Mouse (Mus musculus) G1E (cell line): ENCODE data around the gene Trib2. TPM values are rescaled to one million over a fixed set of nuclear protein-coding genes. Genes with fewer than 3 reads are reported as not detected.

Experiments used
- ATAC-seq: 2 replicates; pipeline ENCODE4 v1.8.0; 2016; ENCODE audit warnings: mild to moderate bottlenecking; ENCODE audit not compliant: insufficient number of reproducible peaks, poor library complexity, low FRiP score, severe bottlenecking; ENCODE audit errors: extremely low read depth
- DNase-seq: peaks from one replicate; pipeline ENCODE4 v3.0.0; 2012; ENCODE audit warnings: low spot score
- H3K27me3 ChIP-seq: 2 replicates; pipeline ENCODE4 v1.6.1; 2012; ENCODE audit warnings: mild to moderate bottlenecking, low read length, inconsistent platforms; ENCODE audit not compliant: insufficient read depth
- H3K36me3 ChIP-seq: replicated peaks from 2 replicates; pipeline ENCODE3; 2012; ENCODE audit warnings: mild to moderate bottlenecking, inconsistent platforms
- H3K4me1 ChIP-seq: 2 replicates; pipeline ENCODE4 v1.6.1; 2012; ENCODE audit warnings: low read depth, low read length, inconsistent platforms, mixed read lengths; ENCODE audit not compliant: insufficient read depth
- H3K4me3 ChIP-seq: 2 replicates; pipeline ENCODE4 v1.5.1; 2012; ENCODE audit warnings: low read depth, mild to moderate bottlenecking, inconsistent platforms, low read length, moderate library complexity, mixed read lengths
- H3K9me3 ChIP-seq: replicated peaks from 2 replicates; pipeline ENCODE4 v1.6.1; 2012; ENCODE audit warnings: inconsistent platforms
- CTCF ChIP-seq: IDR thresholded peaks from 2 replicates; pipeline ENCODE4 v1.5.1; 2012; ENCODE audit warnings: low read depth, low read length, inconsistent platforms, mixed read lengths
- GATA1 ChIP-seq: IDR thresholded peaks from 2 replicates; pipeline ENCODE4 v1.6.1; 2012; ENCODE audit warnings: borderline replicate concordance, low read length, inconsistent platforms, mixed read lengths
- GATA2 ChIP-seq: IDR thresholded peaks from 2 replicates; pipeline ENCODE4 v1.6.1; 2012; ENCODE audit warnings: low read depth, low read length, inconsistent platforms, borderline replicate concordance
- POLR2AphosphoS5 ChIP-seq: IDR thresholded peaks from 2 replicates; pipeline ENCODE4 v1.6.1; 2012; ENCODE audit warnings: low read depth, low read length, inconsistent platforms; ENCODE audit not compliant: insufficient replicate concordance
- TAL1 ChIP-seq: conservative IDR thresholded peaks from 2 replicates; pipeline ENCODE4 v1.6.1; 2012; ENCODE audit warnings: low read depth, low read length, inconsistent platforms, mixed read lengths
- polyA plus RNA-seq: library from polyadenylated mRNA; stranded (reverse); fragments of >175 nt; gene quantifications from 2 replicates; pipeline ENCODE4 v1.2.3, GENCODE M21; 2012
- total RNA-seq, 2 experiments: library from RNA; stranded (forward) in 1 of 2; stranded (reverse) in 1 of 2; fragments of 200-1000 nt in 1 of 2; fragments of >200 nt in 1 of 2; fragmentation: Nextera tagmentation in 1 of 2; gene quantifications; 2 replicates each; pipeline ENCODE4 v1.2.3; 2014 to 2017

The Trib2 gene
- total and polyA plus RNA-seq, 3 experiments, result 0.11 TPM; not detected in 2

DNA sequence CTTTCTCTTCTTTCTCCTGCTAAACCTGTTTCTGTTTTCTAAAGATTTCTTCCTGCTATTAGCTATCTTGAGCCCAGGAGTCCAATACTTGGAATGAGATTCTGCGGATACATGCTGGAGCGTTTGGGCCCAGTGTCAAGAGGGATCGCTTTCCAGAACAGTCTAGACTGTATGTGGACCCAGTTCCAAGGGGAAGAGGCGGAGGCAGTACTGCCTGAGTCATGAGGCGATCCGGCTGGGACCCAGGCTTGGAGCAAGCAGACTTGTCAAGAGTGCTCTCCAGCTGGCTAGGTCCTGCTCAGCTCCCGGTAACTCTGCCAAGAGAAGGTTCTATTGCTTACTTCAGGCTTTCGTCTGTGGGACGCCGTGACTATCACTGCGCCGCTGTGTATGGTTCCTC is 50.7 kb downstream of the Trib2 start:
- Histone ChIP-seq H3K9me3 (peaks cover 7% of the 10 kb centered on the region; the same call in 1 of the 2 replicates), H3K36me3 (no peaks in the 10 kb centered on the region), H3K27me3 (no peaks in the 10 kb centered on the region), H3K4me3 (no peak overlapping the region), H3K4me1 (no peaks in the 10 kb centered on the region)
- ATAC-seq, result no peak
- no peak for DNase-seq
- no peak for TF ChIP-seq GATA2
- TF ChIP-seq CTCF, result no peak
- TF ChIP-seq POLR2AphosphoS5, result no peak
- TF ChIP-seq GATA1, result no peak
- TF ChIP-seq TAL1, result no peak

- DNase-seq (no peak), ATAC-seq (no peak)
- Histone ChIP-seq H3K9me3 (peaks cover 7% of the 10 kb centered on the region; the same call in 1 of the 2 replicates), H3K4me3 (no peak overlapping the region), H3K27me3 (no peaks in the 10 kb centered on the region), H3K36me3 (no peaks in the 10 kb centered on the region), H3K4me1 (no peaks in the 10 kb centered on the region)
- TF ChIP-seq CTCF (no peak), GATA1 (no peak), GATA2 (no peak), TAL1 (no peak), POLR2AphosphoS5 (no peak)
Measured at GRCm38 (mm10) chr12:15765238-15765637, 51.5 kb downstream of the Trib2 start.

DNA sequence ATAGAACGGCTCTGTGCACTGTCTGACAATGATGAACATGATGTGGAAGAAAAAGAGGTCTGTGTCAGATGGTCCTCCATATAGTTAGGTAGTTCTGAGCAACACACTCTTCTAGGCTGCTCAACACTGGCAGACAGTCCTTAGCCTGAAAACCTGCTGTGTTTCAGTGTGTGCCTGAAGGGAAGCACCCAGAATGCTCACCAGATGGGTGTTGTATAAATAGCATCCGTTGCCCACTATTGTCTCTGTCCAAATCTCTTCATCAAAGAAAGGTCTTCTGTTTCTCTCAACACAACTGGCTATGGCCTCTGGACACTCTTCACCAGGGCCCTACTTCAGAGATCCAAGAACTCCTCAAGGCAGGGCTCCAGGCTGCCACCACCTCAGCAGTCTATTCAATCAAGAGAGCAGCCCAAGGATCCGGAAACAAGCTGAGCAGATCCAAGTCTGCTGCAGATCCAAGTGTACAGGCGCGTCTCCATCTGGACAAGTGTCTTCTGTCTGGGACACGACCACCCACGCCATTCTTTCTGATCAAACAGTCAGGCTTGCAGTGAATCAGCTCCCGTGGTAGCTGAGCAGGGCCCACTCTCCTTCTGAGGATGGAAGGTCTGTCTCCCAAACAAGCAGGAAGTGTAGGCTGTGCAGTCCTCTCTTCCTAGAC is 55.1 kb downstream of the Trib2 start:
- Histone ChIP-seq H3K4me3 (no peak overlapping the region), H3K9me3 (peaks cover 7% of the 10 kb centered on the region; the same call in 1 of the 2 replicates), H3K27me3 (no peaks in the 10 kb centered on the region), H3K4me1 (no peaks in the 10 kb centered on the region), H3K36me3 (no peaks in the 10 kb centered on the region)
- ATAC-seq, result no peak
- no peak for DNase-seq
- TF ChIP-seq GATA1 (no peak), GATA2 (no peak), CTCF (no peak), TAL1 (no peak), POLR2AphosphoS5 (no peak)

DNA sequence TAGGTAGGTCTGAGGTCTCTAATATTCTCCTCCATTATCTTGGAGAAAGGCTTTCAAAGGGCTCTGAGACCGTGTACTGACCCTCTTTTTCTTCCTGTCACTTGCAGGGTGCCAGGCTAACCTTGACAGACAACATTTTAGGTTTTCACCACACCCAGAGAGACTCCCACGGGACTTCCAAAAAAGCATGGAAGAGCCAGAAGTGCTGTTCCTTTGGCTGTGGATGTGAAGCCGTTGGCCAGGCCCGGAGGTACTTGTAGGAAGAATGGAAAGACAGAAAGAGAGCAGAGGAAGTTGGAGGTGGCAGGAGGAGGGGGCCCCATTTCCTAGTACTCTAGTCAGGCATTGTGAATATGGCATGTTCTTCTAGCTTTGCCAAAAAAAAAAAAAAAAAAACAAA is 56.0 kb downstream of the Trib2 start:
- H3K4me3 ChIP-seq, result no peak overlapping the region
- no peak for TF ChIP-seq POLR2AphosphoS5
- no peak for TF ChIP-seq GATA2
- TF ChIP-seq GATA1, result no peak
- TF ChIP-seq CTCF, result no peak
- no peak for TF ChIP-seq TAL1
- peaks cover 7% of the 10 kb centered on the region; the same call in 1 of the 2 replicates for H3K9me3 ChIP-seq
- no peaks in the 10 kb centered on the region for H3K4me1 ChIP-seq
- H3K36me3 ChIP-seq, result no peaks in the 10 kb centered on the region
- H3K27me3 ChIP-seq, result no peaks in the 10 kb centered on the region
- ATAC-seq (no peak), DNase-seq (no peak)

- no peaks in the 10 kb centered on the region for H3K4me1 ChIP-seq
- DNase-seq (no peak), ATAC-seq (no peak)
- TF ChIP-seq TAL1 (no peak), GATA2 (no peak), GATA1 (no peak), POLR2AphosphoS5 (no peak)
- no peaks in the 10 kb centered on the region for H3K27me3 ChIP-seq
- H3K9me3 ChIP-seq, result peaks cover 7% of the 10 kb centered on the region; the same call in 1 of the 2 replicates
- no peaks in the 10 kb centered on the region for H3K36me3 ChIP-seq
- H3K4me3 ChIP-seq, result no peak overlapping the region
Measured at GRCm38 (mm10) chr12:15758866-15759265, 57.9 kb downstream of the Trib2 start.

DNA sequence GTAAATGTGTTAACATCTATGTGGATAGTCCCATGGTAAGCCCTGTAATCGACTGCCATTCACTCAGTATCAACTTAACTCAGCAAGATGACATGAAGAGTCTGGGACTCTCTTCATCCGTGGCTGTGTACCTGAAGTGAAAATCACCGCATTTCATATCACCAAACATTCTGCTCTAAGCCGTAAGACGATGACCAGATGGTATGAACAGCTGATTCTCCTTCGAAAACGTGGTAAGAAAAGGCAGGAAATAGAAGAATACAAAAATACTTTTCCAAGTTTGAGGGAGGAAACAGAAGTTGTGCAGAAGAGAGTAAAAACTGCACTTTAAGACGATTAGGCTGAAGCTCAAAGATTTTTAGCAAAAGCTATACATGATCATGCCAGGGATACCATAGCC is 59.4 kb downstream of the Trib2 start:
- TF ChIP-seq GATA1, result no peak
- TF ChIP-seq TAL1, result no peak
- TF ChIP-seq CTCF, result no peak
- no peak for TF ChIP-seq POLR2AphosphoS5
- TF ChIP-seq GATA2, result no peak

DNA sequence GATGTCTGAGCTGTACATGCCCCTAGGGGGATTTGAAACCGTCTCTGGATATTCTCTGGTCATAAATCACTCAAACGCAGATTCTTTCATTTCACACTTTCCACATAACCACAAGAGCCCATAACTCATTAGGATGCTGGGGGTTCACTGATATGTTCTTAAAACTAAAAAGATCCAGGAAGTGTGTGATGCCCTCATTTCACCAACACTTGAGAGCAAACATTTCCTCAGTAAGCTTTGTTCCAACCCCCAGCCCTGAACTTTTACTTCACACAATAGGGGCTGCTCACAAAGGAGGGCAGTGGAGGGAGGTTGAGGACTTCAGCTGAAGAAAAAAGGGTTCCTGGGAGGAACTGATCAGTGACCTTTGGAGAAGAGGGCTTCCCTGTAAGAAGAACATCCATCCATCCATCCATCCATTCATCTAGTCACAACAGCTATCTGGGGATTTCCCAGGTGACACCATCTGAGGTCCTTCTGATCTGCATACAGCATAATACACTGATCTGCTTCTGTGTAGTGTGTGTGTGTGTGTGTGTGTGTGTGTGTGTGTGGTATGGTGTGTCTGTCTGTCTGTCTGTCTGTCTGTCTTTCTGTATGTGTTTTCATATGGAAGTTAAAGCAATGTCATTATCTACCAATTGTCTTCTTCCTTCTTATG is 61.6 kb downstream of the Trib2 start:
- Histone ChIP-seq H3K4me1 (no peaks in the 10 kb centered on the region), H3K9me3 (no peaks in the 10 kb centered on the region), H3K36me3 (no peaks in the 10 kb centered on the region), H3K27me3 (no peaks in the 10 kb centered on the region), H3K4me3 (no peak overlapping the region)
- no peak for TF ChIP-seq TAL1
- no peak for TF ChIP-seq POLR2AphosphoS5
- TF ChIP-seq CTCF, result no peak
- no peak for TF ChIP-seq GATA2
- TF ChIP-seq GATA1, result no peak
- DNase-seq (no peak), ATAC-seq (no peak)

More for the DNA sequence above, 59.4 kb downstream of the Trib2 start:
- peaks cover 7% of the 10 kb centered on the region; the same call in 1 of the 2 replicates for H3K9me3 ChIP-seq
- no peaks in the 10 kb centered on the region for H3K4me1 ChIP-seq
- ATAC-seq (no peak), DNase-seq (no peak)
- H3K4me3 ChIP-seq, result no peak overlapping the region
- no peaks in the 10 kb centered on the region for H3K36me3 ChIP-seq
- H3K27me3 ChIP-seq, result no peaks in the 10 kb centered on the region
